Comparison of ENCODE assay signal across 8 mouse cellular contexts in genomic region chr6:137560358-137560859, GRCm38 (mm10).
DNase-seq lines count a peak whose midpoint lies in the region; TF ChIP-seq lines count a peak whose summit lies in the region.

No protein-coding gene starts in this region.

- no peaks in the 10 kb centered on the region for H3K36me3 ChIP-seq in ES-Bruce4 (ENCODE audit: control insufficient read depth, insufficient read depth, low read length, poor library complexity, severe bottlenecking)

- H3K9ac ChIP-seq in ES-Bruce4 (ENCODE audit: low read depth, poor library complexity, severe bottlenecking) = no peak overlapping the region

- no peaks in the 10 kb centered on the region for H3K27me3 ChIP-seq in ES-Bruce4 (ENCODE audit: control insufficient read depth, insufficient read depth, low read length, poor library complexity, severe bottlenecking)

- no peak for TF ChIP-seq CTCF in ES-Bruce4 (IDR thresholded peaks at IDR 0.05; ENCODE audit: low read depth, low read length)

- intact Hi-C loops in left cerebral cortex, postnatal 36 days (cut with DNase I) = no loop called here

- no peak for TF ChIP-seq POLR2A in ES-Bruce4 (IDR thresholded peaks at IDR 0.05; ENCODE audit: insufficient read depth, low read length)

- peak; percentile 83 to 90 for DNase-seq in heart, adult 18-20 months
- DNase-seq in kidney, adult 8-10 months = peak; percentile 42 to 70
- peak; percentile 41 for DNase-seq in mesoderm, embryonic 11.5 days (ENCODE audit: low read depth, low spot score)
- DNase-seq in layer of hippocampus, adult 8-10 months (ENCODE audit: low spot score in 2 of 2) = no peak
- no peak for DNase-seq in left cerebral cortex, postnatal 36 days (ENCODE audit: low spot score in 2 of 2)
- no peak for DNase-seq in retina, embryonic 14.5 days (ENCODE audit: low spot score)

- peaks cover 6% of the 10 kb centered on the region for H3K4me1 ChIP-seq in ES-Bruce4 (ENCODE audit: control insufficient read depth, insufficient read depth, low read length)
- peaks cover 27% of the 10 kb centered on the region for H3K4me1 ChIP-seq in brown adipose tissue, adult 24 weeks (ENCODE audit: control insufficient read depth, insufficient read depth, insufficient read length, low read length)

- H3K27ac ChIP-seq in ES-Bruce4 (ENCODE audit: insufficient read depth, low read length) = no peak overlapping the region
- peak overlapping the region; percentile 84 for H3K27ac ChIP-seq in brown adipose tissue, adult 24 weeks (replicated peaks; ENCODE audit: low read depth, low read length)

- no peaks in the 10 kb centered on the region for H3K9me3 ChIP-seq in ES-Bruce4 (replicated peaks; ENCODE audit: control insufficient read depth, insufficient read depth, low read length, poor library complexity, severe bottlenecking)

- no peak overlapping the region for H3K4me3 ChIP-seq in ES-Bruce4 (ENCODE audit: low read depth, low read length)
- 0 out of 2 replicates have a peak overlapping the region, but pooled peaks have one; percentile 10 for H3K4me3 ChIP-seq in brown adipose tissue, adult 24 weeks (ENCODE audit: insufficient read depth, low read depth, low read length)

- 0 out of 2 replicates have a peak, but pooled peaks have one; percentile 28 for TF ChIP-seq EP300 in ES-Bruce4 (IDR thresholded peaks at IDR 0.05; ENCODE audit: insufficient read depth, low read depth, low read length)

Comparison
In these comparisons a context has a peak if more than half of its experiments do, and no peak if none do; other contexts are left out.
1. DNase-seq: peak in heart, adult 18-20 months (2 of 2), kidney, adult 8-10 months (2 of 2) and mesoderm, embryonic 11.5 days (single experiment); none in layer of hippocampus, adult 8-10 months (0 of 2), left cerebral cortex, postnatal 36 days (0 of 2) and retina, embryonic 14.5 days (single experiment).